Mouse (Mus musculus) forelimb bud, embryonic 11.5 days (tissue): ENCODE measurements around the gene Nsg1.

Source experiments
- DNase-seq: peaks from one replicate; pipeline ENCODE4 v3.0.0-alpha.2; 2012; ENCODE audit warnings: low read depth, low spot score

Nsg1 gene

DNA sequence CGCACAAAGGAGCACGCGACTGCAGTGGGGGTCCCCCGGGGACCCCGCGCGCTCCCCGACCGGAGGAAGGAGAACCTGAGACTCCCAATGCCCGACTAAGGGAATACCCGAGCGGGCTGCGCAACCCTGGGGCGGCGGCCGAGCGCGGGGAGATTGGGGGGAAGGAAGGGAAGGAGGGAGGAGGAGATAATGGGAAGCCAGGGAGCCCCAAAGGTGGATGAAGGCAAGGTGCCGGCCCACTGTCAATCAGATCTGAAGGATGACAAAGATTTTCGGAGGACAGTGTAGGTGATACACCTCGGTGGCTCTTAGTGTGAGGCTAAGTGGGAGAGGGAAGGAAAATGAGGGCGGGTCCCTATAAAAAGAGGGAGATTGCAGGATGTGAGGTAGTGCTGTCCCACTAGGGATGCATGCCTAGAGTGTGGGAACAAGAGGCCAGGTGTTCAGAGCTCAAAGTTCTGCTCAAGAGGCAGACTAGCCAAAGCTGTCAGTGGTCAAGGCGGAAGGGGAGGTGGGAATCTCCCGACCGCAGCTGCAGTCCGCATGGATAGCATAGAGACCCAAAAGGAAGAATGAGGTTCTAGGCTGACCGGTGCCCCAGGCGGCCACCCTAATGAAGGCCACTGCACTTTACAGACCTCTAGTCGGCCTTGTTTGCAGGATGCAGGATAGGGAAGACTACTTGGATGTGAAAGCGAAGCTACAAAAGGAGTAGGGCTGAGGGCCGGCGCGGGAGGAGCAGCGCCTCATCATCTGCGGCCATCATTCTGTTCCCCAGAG lies at the start of gene Nsg1:
Gene Nsg1 (minus strand): TSS at position 274 of the 780 bp plus-strand sequence.
- DNase-seq, result no peak

DNA sequence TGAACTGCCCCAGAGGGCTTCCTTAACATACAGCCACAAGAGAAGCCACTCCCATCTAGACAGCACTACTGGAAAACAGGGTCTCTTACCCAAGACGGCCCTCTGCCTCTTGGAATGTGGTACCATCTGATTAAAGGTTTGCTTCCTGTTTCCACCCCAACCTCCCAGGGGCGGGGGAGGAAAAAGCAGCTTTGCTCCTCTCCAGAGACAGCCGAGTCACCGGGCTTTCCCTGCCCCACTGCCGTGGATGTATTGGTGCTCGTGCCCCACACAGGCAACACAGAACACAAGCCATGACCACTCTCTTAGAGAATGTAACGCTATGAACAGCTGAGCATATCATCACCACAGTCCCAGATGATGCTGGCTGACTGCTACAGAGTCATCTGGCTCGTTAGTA lies 49.3 kb upstream of the Nsg1 start:
- DNase-seq, result no peak

DNA sequence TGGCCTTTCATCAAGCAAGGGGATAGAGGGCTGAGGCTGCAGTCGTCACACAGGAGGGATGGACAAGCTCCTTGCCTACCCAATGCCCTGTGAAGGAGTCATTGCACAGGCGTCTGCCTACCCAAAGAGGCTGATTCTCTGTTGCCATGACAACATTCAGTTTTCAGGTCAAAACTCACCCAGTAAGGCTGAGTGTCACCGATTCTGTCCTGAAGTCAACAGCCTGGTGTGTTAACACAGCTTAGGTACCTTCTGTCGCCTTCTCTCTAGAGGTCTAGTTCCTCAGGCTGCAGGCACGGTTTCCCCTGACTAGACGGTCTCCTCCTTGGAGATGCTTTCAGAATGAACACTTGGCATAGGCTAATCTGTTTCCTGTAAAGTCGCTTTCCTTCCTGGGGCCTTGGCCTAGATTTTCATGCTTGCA lies 45.6 kb upstream of the Nsg1 start:
- DNase-seq, result no peak

DNA sequence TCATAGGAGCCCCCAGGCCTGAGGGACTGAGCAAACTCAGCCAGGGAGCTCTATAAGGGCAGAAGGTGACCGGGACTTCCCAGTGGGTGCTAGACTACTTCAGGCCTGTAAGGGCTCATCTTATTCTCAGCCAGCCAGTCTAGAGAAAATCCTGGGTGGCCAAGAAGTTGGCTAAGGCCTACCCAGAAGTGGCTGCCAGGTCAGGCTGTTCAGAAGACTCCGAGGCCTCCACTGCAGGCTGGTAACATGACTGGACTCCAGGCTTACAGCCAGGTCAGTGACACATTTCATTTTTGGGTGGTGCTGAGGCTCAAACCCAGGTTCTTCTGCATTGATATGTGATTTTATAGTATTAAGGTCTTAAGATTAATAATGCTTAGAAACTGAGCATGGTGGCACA lies 40.0 kb upstream of the Nsg1 start:
- DNase-seq, result no peak

DNA sequence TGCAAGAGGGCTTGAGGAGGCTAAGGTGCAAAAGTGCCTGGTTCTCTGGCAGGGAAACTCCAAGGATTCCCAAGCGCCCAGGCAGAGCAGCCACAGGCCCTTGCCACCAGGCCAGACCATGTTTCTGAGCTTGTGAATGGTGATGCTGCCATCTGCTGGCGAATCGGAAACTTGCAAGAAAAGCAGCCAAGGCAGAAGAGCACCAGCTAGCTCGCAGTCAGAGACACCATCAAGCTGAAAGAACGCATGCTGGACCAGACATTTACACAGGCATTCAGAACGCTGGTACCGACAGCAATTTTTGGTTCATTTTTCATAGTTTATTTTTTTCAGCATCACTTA lies 37.7 kb upstream of the Nsg1 start:
- DNase-seq, result peak; percentile 86

DNA sequence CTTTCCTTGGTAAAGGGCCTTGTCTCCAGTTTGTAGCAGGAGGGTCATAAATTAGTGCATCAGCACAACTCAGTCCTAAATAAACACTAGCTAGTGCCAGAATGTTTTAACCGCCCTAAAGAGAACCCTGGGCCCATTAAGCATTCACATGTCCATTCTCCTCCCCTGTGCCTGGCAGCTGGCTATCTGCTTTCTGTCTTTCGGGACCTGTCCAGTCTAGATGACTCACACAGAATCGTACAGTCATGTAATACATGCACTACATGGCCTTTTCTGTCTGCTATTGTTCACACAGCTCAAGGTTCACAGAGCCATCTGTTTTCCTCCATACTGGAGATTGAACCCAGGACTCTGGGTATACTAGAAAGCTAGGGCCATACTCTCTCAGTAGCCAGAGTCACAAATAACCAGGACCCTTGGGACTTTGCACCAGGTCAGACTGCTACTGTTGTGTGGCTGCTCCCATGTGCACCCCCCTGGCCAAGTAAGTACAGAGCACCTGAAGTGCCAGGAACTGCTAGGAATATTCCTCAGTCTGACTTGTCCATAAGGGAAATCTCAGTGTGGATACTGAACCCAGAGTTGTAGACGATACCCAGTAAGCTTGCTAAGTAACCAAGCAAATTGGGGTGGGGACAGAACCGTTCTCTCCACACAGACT lies 37.2 kb upstream of the Nsg1 start:
- no peak for DNase-seq

DNA sequence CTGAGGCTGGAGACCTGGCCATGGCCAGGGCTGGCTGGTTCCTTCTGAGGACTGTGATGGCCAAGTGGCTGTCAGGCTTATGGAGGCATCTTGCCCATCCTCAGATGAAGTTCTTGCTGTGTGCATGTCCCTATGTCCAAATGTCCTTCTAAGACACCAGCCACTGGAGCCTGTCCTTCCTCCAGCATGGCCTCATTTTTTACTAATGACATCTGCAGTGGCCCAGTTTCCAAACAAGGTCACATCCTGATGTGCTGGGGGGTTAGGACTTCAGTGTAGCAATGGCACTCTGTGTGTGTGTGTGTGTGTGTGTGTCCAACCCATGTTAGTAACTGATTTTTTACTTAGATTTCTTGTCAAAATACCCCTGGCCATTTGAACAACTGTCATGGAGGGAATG lies 36.2 kb upstream of the Nsg1 start:
- DNase-seq, result no peak

DNA sequence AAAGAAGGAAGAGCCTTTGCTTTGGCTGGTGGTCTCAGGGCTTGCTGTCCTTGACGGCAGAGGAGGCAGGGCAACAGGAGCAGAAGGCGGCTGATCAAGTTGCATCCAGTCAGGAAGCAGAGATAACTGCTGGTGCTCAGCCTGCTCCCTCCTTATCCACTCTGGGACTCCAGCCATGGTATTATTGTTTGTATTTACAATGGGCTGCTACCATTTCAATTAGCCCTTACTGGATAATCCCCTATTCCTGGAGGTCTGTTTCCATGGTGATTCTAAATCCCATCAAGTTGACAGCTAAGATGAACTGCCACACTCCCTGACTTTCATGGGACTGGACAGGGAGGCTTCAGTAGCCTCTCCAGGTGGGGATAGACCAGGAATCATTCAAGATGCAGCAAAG lies 35.2 kb upstream of the Nsg1 start:
- DNase-seq, result no peak

DNA sequence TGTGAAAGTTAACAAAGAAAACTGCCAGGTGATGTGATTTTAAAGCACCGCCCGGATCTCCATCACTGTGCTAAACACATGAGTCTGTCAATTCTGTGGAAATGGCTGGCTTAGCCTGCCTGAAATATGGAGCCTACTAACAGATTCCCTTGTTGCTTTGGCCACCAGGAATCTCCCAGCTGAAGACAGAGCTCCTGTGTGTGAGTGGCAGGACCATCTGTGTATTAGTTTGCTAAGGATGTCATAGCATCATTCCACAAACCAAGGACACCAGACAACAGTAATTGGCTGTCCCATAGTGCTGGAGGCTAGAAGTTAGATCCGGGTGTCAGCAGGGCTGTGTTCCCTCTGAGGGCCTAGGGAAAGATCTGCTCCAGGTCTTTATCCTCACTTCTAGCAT lies 31.2 kb upstream of the Nsg1 start:
- no peak for DNase-seq

DNA sequence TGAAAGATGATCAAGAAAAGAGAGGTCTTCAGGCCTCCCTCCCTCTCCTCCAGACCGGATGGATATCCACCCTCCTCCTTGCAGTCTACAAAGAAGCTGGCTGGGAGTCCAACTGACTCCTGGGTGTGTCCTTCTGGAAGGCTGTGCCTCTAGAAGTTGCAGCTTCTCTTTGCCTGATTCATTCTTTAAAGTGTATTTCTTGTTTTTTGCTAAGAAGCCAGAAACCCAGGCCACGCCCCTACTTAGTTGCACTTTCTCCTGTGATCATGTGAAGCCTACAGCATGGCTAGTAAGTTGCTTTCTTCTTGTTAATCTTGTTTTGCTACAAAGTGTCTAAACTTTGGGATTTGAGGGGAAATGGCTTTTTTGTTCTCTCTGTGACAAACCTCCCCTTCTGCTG lies 27.3 kb upstream of the Nsg1 start:
- no peak for DNase-seq

DNA sequence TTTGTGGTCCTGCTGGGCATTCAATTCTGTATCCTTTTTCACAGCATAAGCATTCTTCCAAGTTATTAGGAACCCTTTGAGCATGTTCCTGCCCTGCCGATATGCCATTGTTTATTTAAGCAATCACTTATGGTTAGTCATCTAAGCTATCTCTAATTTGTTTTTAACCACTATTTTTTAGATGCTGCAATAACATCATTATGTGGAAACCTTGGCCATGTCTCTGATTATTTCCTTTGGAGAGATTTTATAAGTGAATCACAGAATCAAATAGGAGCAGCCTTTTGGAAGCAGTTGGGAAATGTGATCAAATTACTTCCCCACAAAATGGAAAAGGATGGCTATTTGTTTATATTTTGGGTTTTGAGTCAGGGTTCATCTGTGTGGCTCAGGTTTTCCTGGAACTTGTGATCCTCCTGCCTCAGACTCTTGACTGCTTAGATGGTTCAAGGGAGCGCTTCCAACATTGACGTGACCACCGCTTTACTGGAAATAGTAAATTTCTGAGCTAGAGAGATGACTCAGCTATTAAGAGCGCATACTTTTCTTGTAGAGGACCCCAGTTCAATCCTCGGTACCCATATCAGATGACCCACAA lies 25.1 kb upstream of the Nsg1 start:
- no peak for DNase-seq

DNA sequence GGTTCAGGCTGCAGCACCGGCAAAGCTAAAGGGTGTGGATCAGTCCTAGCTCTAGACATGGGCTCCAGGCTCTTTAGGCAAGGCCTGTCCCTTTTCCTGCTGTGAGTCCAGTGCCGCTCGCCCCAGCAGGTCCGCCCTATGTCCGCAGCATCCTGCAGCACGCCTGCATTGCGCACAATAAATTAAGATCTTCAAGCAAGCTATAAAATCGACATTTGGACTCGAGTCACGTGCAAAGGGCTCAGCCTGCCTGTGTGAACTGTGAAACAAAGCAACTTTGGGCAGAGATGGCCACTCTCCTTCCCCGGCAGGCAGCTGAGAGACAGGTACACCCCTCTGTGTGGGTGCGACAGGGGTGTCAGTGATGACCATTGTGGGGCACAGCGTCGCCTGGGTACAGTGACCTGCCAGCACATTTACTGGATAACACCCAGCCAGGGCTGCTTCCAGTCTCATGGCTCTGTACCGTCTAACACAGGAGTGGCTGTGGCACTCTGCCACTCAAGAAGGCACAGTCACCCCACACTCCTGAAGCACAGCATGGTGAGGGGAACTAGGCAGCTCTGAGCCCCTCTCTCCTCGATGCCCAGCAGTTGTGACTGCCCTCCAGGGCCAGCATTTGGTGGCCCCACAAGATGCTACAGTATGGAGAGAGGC lies 14.7 kb upstream of the Nsg1 start:
- DNase-seq, result no peak

DNA sequence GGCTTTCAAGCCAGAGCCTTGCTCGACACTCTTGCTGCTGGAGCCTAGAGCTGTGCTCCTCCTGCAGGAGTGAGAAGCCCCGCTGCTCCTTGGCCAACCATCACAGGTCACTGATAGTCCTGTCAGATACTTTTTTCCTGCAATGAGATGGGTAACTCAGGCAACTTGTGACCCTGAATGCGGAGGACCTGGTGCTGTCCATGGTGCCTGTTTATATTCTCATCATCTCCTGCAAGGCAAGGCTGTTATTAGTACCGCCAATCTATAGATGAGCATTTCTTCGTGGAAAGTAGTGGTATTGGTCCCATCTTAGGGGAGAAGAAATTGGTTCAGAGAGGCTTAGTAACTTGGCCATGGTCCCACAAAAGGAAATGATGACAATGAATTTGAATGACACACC lies 14.1 kb upstream of the Nsg1 start:
- DNase-seq, result no peak

DNA sequence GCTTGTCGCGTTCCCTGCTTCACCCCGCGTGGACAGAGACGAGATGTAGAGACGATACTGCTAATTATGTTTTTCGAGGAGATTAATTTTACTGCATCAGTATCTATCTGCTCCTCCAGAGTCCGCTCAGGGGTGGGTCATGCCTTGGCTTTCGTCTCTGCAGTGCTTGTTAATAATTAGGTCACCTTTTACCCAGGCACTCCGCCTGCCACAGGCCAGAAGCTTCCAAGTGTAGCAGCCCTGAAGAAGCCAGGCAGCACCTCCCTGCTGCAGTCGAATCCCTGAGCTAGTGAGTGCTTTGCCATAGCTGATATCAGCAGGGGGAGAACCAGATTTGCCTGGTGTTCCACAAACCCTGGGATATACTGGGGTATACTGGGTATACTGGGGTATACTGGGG lies 8.8 kb upstream of the Nsg1 start:
- no peak for DNase-seq

DNA sequence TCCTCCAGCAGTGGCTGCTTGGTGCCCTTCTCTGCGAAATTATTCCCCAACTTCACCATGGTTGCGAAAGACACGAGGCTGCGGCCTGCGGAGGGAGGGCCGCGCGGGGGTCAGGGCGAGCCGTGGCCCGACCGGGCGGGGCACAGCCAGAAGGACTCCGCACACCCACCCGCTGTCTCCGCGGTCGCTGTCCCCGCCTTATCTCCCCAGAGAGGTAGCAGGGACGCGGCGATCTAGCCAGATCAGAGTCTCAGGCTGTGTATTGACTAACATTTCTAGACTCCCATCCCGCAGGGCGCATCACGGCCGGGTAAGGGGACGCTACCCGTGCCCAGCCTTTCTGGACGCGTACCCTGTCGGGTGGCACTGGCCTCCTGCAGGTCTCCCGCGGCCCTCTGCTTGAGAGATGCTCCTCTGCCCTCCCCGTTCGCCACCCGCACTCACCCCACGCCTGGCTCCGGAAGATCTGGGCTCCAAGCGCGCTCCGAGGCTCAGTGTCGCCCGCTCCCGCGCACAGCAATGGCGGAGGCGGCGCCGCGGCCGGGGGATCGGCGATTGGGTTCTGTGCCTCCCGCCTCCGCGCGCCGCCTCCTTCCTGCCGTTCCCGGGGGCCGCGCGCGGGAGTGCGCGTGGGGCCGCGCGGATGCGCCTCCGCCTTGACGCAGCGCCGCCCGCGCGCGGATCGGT lies 617 bp downstream of the Nsg1 start:
- peak; percentile 47 for DNase-seq

DNA sequence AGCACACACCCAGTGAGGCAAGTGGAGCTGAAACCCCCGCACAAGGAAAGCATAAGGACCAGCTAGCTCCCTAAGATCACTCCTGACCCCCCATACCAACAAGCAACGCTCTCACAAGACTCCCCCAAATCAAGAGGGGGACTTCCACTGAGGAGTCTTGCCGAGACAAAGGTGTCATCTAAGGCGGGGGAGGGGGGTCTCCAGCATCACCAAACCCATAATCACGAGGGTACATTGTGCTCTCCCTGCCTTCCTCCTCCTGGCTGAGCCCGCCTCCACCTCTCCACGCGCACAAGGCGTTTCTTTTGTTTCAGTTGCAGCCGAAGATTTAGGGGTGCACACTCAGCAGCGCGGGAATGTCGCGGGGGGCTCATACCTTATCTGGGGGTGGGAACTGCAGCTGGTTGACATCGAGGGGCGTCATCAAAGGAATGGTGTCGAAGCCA lies 1.2 kb downstream of the Nsg1 start:
- DNase-seq, result no peak

DNA sequence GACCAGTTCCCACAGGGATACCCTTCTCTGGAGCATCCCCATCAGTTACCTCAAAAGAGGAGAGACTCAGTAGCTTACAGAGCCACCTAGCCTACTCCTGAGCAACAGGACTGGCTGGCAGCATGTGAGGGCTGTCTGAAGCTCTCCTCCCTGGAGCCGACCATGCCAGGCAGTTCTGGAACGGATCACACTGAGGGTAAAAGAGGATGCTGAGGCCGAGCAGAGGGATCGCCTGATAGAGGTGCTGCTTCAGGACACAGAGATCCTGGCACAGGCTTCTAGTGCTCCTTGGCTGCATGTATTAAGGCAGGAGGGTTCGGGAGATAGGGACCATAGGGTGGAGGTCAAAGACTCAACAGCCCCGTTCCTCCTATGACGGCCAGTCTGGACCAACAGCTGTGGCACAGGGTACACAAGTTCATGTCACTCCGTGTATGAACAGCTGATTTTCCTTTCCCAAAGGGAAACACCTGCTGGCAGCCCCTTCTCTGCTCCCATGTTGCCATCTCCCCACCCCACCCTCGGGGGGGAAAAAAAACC lies 2.2 kb downstream of the Nsg1 start:
- DNase-seq, result no peak

DNA sequence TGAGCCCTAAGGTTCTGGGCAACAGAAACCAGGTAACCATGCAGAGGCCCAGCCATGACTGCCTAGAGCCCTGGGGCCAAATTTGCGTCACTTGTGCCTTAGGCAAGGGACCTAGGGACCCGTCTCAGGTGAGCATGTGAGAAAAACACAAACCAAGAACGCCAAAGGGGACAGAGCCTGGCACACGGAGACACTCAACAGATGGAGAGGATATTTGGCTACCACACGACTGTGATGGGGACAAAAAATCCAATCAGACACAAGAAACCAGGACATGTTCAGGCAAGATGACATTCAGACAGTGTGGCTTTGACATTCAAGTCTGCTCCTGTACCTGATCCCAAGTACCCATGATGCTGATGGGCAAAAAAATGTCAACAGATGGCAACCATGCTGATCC lies 6.1 kb downstream of the Nsg1 start:
- no peak for DNase-seq

DNA sequence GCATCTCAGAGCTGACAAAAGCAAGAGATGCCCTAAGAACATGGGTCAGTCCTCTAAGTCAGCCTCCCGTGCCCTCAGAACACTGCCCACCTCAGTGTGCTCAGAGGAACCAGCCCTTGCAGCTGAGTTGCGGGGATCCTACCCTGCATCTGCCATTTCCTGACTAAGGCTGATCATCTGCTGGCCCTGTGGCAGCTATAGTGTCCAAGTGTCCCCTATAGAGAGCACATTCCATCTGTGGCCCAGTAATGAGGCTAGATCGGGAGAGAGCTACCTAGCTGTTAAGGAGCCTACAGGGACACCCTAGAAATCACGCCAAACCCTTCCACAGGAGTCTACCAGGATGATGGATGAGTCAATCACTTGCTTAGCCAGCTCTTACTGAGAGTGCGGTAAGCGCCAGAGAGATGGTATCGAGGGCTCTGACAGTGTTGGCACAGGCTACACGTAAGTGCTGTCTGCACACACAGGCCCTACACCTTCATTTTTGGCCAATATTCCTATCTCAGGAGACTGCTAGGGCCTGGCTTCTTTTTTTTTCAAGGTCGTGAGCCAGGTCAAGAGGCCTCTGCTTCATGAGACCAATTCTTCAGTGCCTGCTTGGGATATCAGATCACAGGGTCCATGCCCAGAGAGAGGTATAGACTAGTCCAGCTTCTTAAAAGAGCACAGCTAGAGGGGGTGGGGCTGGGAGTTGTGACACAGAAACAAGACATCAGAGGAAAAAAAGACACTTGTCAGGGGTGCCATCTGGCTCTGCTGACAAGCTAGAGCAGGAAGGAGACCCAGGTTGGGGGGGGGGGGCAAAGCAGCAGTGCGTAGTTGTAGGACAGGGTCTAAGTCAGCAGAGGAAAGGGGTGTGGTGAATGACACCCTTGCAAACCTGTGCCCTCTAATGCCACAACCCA lies 7.3 kb downstream of the Nsg1 start:
- DNase-seq, result no peak

DNA sequence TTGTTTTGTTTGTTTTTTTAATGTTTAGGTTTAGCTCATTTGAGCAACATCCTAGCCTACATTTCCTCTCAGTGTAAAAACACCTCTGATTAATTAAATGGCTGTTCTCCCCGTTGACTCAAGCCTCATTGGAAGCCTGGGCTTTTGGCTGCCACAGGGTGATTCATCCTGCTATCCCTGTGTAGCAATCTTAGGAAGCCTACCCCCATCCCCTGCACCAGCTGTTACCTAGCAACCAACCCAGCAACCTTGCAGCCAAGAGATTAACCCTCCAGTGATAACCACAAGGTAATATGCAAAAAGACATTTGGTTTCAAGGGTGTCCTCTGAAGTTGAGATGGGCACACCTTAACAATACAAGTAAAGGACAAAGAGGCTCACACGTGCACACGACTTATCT lies 8.4 kb downstream of the Nsg1 start:
- no peak for DNase-seq

DNA sequence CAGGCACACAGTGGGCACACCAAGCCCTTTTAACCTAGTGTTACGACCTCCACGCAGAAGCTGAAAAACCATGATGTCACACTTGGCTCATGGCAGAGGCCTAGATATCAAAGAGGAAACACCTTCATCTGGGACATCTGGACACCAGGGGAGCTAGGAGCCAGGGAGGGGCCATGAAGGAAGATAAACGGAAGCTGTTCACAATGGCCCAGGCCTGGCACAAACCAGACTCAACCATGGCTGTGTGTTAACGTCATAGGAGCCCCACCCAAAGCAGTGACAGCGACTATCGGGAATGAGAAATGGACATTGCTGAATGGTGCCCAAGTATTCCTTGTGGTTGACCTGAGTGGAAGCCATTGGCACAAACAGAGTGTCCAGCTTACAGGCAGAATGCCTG lies 13.2 kb downstream of the Nsg1 start:
- DNase-seq, result no peak
